Mouse (Mus musculus) limb, embryonic 14.5 days (tissue): ENCODE results near the gene Sugp2. TPM values are rescaled to one million over a fixed set of nuclear protein-coding genes. Genes with fewer than 3 reads are reported as not detected.
A peak's percentile ranks its signal among the peaks of the same experiment; 100 is the strongest.
"Not testable (repeated sequence)": the region's sequence is repeated elsewhere in the genome, so short reads cannot be mapped to it uniquely, and the experiment has no call there.

Experiments used
- ATAC-seq: fragments of 200-750 bp; cut with Nextera tagmentation; 2 replicates; pipeline ENCODE4 v1.8.0; 2017; ENCODE audit warnings: low read depth, moderate number of reproducible peaks, moderate TSS enrichment; ENCODE audit not compliant: low FRiP score
- DNase-seq: peaks from one replicate; pipeline ENCODE4 v3.0.0-alpha.2; 2015; ENCODE audit warnings: low spot score
- H3K27ac ChIP-seq: fragments of 300-500 bp; sonication (generic); replicated peaks from 2 replicates; pipeline ENCODE4 v1.5.1; 2014; ENCODE audit warnings: low read depth, mild to moderate bottlenecking, low read length, moderate library complexity, mixed read lengths
- H3K27me3 ChIP-seq: fragments of 300-500 bp; sonication (generic); 2 replicates; pipeline ENCODE4 v1.6.1; 2014; ENCODE audit warnings: low read length, mixed read lengths; ENCODE audit not compliant: control insufficient read depth, insufficient read depth
- H3K36me3 ChIP-seq: fragments of 300-500 bp; sonication (generic); 2 replicates; pipeline ENCODE4 v1.6.1; 2014; ENCODE audit warnings: mild to moderate bottlenecking, low read length, moderate library complexity, mixed read lengths; ENCODE audit not compliant: control insufficient read depth, insufficient read depth
- H3K4me1 ChIP-seq: fragments of 300-500 bp; sonication (generic); 2 replicates; pipeline ENCODE4 v1.6.1; 2014; ENCODE audit warnings: antibody characterized with exemption, low read length, mixed read lengths; ENCODE audit not compliant: control insufficient read depth, insufficient read depth
- H3K4me2 ChIP-seq: fragments of 300-500 bp; sonication (generic); replicated peaks from 2 replicates; pipeline ENCODE4 v1.6.1; 2014; ENCODE audit warnings: low read depth, mild to moderate bottlenecking, low read length, moderate library complexity; ENCODE audit not compliant: severe bottlenecking
- H3K4me3 ChIP-seq: fragments of 300-500 bp; sonication (generic); replicated peaks from 2 replicates; pipeline ENCODE4 v1.5.1; 2014; ENCODE audit warnings: low read length
- H3K9ac ChIP-seq: fragments of 300-500 bp; sonication (generic); 2 replicates; pipeline ENCODE4 v1.6.1; 2014; ENCODE audit warnings: mild to moderate bottlenecking, low read depth, low read length, moderate library complexity; ENCODE audit not compliant: severe bottlenecking
- H3K9me3 ChIP-seq: fragments of 300-500 bp; sonication (generic); 2 replicates; pipeline ENCODE4 v1.6.1; 2016; ENCODE audit warnings: low read length; ENCODE audit not compliant: control insufficient read depth
- POLR2A ChIP-seq: fragments of 200-500 bp; IDR thresholded peaks from 2 replicates; pipeline ENCODE4 v1.8.0; 2012; ENCODE audit warnings: inconsistent platforms, mild to moderate bottlenecking, moderate library complexity, borderline replicate concordance; ENCODE audit not compliant: insufficient read depth, insufficient read length; ENCODE audit errors: extremely low read depth
- WGBS: fragments of 180-500 bp; shearing (Covaris S2); extraction: QIAGEN DNeasy Blood & Tissue Kit; methylation state at CpG from one replicate; pipeline ENCODE4 v1.1.7; 2014; 5-methylcytosine and 5-hydroxymethylcytosine counted together
- polyA plus RNA-seq, 2 experiments: library from polyadenylated mRNA; depleted of rRNA in 1 of 2; stranded (reverse) in 1 of 2; unstranded in 1 of 2; fragments of >200 nt; fragmentation: Nextera tagmentation in 1 of 2; extraction: Ambion mirVana in 1 of 2; gene quantifications; 2 replicates each; pipeline versions ENCODE4 v1.2.1 to v1.2.3; 2012 to 2014

Gene Sugp2
- polyA plus RNA-seq, 2 experiments, result 30.6 to 78.7 TPM

GRCm38 (mm10) chr8:70211275-70211674, 22.8 kb upstream of the Sugp2 start:
- no peak for ATAC-seq
- Histone ChIP-seq H3K27ac (no peak overlapping the region), H3K9ac (peak overlapping the region; percentile 62; the same call in 1 of the 2 replicates), H3K4me1 (no peaks in the 10 kb centered on the region), H3K4me3 (peak overlapping the region; percentile 75), H3K36me3 (no peaks in the 10 kb centered on the region), H3K4me2 (peak overlapping the region; percentile 98), H3K27me3 (no peaks in the 10 kb centered on the region), H3K9me3 (no peaks in the 10 kb centered on the region)
- no peak for DNase-seq
- 81% methylated on average over 1 of the region's 1 CpGs for WGBS
- no peak for TF ChIP-seq POLR2A

- Histone ChIP-seq H3K27ac (no peak overlapping the region), H3K4me1 (no peaks in the 10 kb centered on the region), H3K27me3 (no peaks in the 10 kb centered on the region), H3K36me3 (no peaks in the 10 kb centered on the region), H3K9ac (peak overlapping the region; percentile 62), H3K9me3 (no peaks in the 10 kb centered on the region), H3K4me2 (peak overlapping the region; percentile 98), H3K4me3 (peak overlapping the region; percentile 75)
- ATAC-seq (no peak), DNase-seq (no peak)
- 3% methylated on average over 22 of the region's 31 CpGs for WGBS
- no peak for TF ChIP-seq POLR2A
Measured at GRCm38 (mm10) chr8:70211726-70212111, 22.3 kb upstream of the Sugp2 start.

GRCm38 (mm10) chr8:70212112-70213055, 21.6 kb upstream of the Sugp2 start, which contains the start of gene Slc25a42:
Gene Slc25a42, minus strand, starts transcription at chr8:70212305.
- WGBS, result under 1% methylated on average over 64 of the region's 66 CpGs
- 0 out of 2 replicates have a peak, but pooled peaks have one; percentile 35 for TF ChIP-seq POLR2A
- H3K4me1 ChIP-seq, result no peaks in the 10 kb centered on the region
- no peaks in the 10 kb centered on the region for H3K36me3 ChIP-seq
- H3K9me3 ChIP-seq, result no peaks in the 10 kb centered on the region
- peak within 1 kb of the TSS; percentile 75 for H3K4me3 ChIP-seq
- H3K27me3 ChIP-seq, result no peaks in the 10 kb centered on the region
- H3K27ac ChIP-seq, result no peak within 1 kb of the TSS
- peak within 1 kb of the TSS; percentile 98 for H3K4me2 ChIP-seq
- DNase-seq (peak; percentile 99), ATAC-seq (peak; percentile 97)
- peak within 1 kb of the TSS; percentile 62 for H3K9ac ChIP-seq

- H3K27me3 ChIP-seq, result no peaks in the 10 kb centered on the region
- ATAC-seq (no peak), DNase-seq (no peak)
- no peak overlapping the region for H3K27ac ChIP-seq
- H3K4me3 ChIP-seq, result no peak overlapping the region
- no peaks in the 10 kb centered on the region for H3K9me3 ChIP-seq
- H3K4me1 ChIP-seq, result no peaks in the 10 kb centered on the region
- H3K9ac ChIP-seq, result no peak overlapping the region
- WGBS, result 66% methylated on average over 3 of the region's 3 CpGs
- no peak overlapping the region for H3K4me2 ChIP-seq
- no peak for TF ChIP-seq POLR2A
- H3K36me3 ChIP-seq, result no peaks in the 10 kb centered on the region
Measured at GRCm38 (mm10) chr8:70214411-70214810, 19.6 kb upstream of the Sugp2 start.

- no peaks in the 10 kb centered on the region for H3K36me3 ChIP-seq
- 73% methylated on average over 5 of the region's 5 CpGs for WGBS
- no peaks in the 10 kb centered on the region for H3K9me3 ChIP-seq
- H3K4me3 ChIP-seq, result no peak overlapping the region
- DNase-seq, result no peak
- no peak for ATAC-seq
- no peak overlapping the region for H3K27ac ChIP-seq
- no peak overlapping the region for H3K9ac ChIP-seq
- H3K27me3 ChIP-seq, result no peaks in the 10 kb centered on the region
- no peak overlapping the region for H3K4me2 ChIP-seq
- no peaks in the 10 kb centered on the region for H3K4me1 ChIP-seq
- TF ChIP-seq POLR2A, result no peak
Measured at GRCm38 (mm10) chr8:70215092-70215491, 18.9 kb upstream of the Sugp2 start.

GRCm38 (mm10) chr8:70216161-70216560, 17.9 kb upstream of the Sugp2 start:
- not testable (repeated sequence) for DNase-seq, H3K9ac ChIP-seq, H3K4me2 ChIP-seq, H3K27me3 ChIP-seq, H3K9me3 ChIP-seq, ATAC-seq, H3K36me3 ChIP-seq, H3K4me1 ChIP-seq, H3K27ac ChIP-seq, H3K4me3 ChIP-seq
- WGBS, result 66% methylated on average over 3 of the region's 3 CpGs
